Mouse (Mus musculus): ENCODE measurements around the gene Snx30.

The Snx30 gene

GRCm38 (mm10) chr4:59870859-59871591 lies 65.4 kb downstream of the Snx30 start:
- DNase-seq (ENCODE audit: low spot score): peak; percentile 79

GRCm38 (mm10) chr4:59873240-59873639 lies 67.6 kb downstream of the Snx30 start:
- no peak for DNase-seq (ENCODE audit: low spot score)

GRCm38 (mm10) chr4:59873830-59874229 lies 68.2 kb downstream of the Snx30 start:
- DNase-seq (ENCODE audit: low spot score): no peak

- no peak for DNase-seq (ENCODE audit: low spot score)
Observed at GRCm38 (mm10) chr4:59876570-59876969, 70.9 kb downstream of the Snx30 start.

- no peak for DNase-seq (ENCODE audit: low spot score)
Observed at GRCm38 (mm10) chr4:59877025-59877424, 71.4 kb downstream of the Snx30 start.

- DNase-seq (ENCODE audit: low spot score): no peak
Observed at GRCm38 (mm10) chr4:59878595-59878994, 73.0 kb downstream of the Snx30 start.

- no peak for DNase-seq (ENCODE audit: low spot score)
Observed at GRCm38 (mm10) chr4:59879444-59879843, 73.8 kb downstream of the Snx30 start.

- no peak for DNase-seq (ENCODE audit: low spot score)
Observed at GRCm38 (mm10) chr4:59880725-59881124, 75.1 kb downstream of the Snx30 start.

- no peak for DNase-seq (ENCODE audit: low spot score)
Observed at GRCm38 (mm10) chr4:59881210-59881609, 75.6 kb downstream of the Snx30 start.

- DNase-seq (ENCODE audit: low spot score): no peak
Observed at GRCm38 (mm10) chr4:59884136-59884696, 78.6 kb downstream of the Snx30 start.

GRCm38 (mm10) chr4:59886281-59886680 lies 80.6 kb downstream of the Snx30 start:
- DNase-seq (ENCODE audit: low spot score): no peak

- DNase-seq (ENCODE audit: low spot score): no peak
Observed at GRCm38 (mm10) chr4:59887011-59887410, 81.4 kb downstream of the Snx30 start.

- DNase-seq (ENCODE audit: low spot score): no peak
Observed at GRCm38 (mm10) chr4:59888014-59888413, 82.4 kb downstream of the Snx30 start.

GRCm38 (mm10) chr4:59890086-59890600 lies 84.5 kb downstream of the Snx30 start:
- DNase-seq (ENCODE audit: low spot score): no peak

GRCm38 (mm10) chr4:59891723-59892416 lies 86.2 kb downstream of the Snx30 start:
- no peak for DNase-seq (ENCODE audit: low spot score)

- no peak for DNase-seq (ENCODE audit: low spot score)
Observed at GRCm38 (mm10) chr4:59892731-59893130, 87.1 kb downstream of the Snx30 start.

- DNase-seq (ENCODE audit: low spot score): no peak
Observed at GRCm38 (mm10) chr4:59894415-59894814, 88.8 kb downstream of the Snx30 start.

GRCm38 (mm10) chr4:59894977-59895575 lies 89.4 kb downstream of the Snx30 start:
- DNase-seq (ENCODE audit: low spot score): no peak

- no peak for DNase-seq (ENCODE audit: low spot score)
Observed at GRCm38 (mm10) chr4:59896000-59896399, 90.4 kb downstream of the Snx30 start.

- DNase-seq (ENCODE audit: low spot score): no peak
Observed at GRCm38 (mm10) chr4:59897814-59898520, 92.3 kb downstream of the Snx30 start.

GRCm38 (mm10) chr4:59898521-59898919 lies 92.9 kb downstream of the Snx30 start:
- no peak for DNase-seq (ENCODE audit: low spot score)

GRCm38 (mm10) chr4:59901810-59902209 lies 96.2 kb downstream of the Snx30 start:
- no peak for DNase-seq (ENCODE audit: low spot score)

All from ovary, postnatal 14 days (tissue).